Comparison of ENCODE assay signal across 21 mouse cellular contexts in genomic region chr11:69362021-69362420, GRCm38 (mm10). TPM values are rescaled to one million over a fixed set of nuclear protein-coding genes. Genes with fewer than 3 reads are reported as not detected.
A peak's percentile ranks its signal among the peaks of the same experiment; 100 is the strongest.
DNase-seq lines count a peak whose midpoint lies in the region; ATAC-seq and TF ChIP-seq lines count a peak whose summit lies in the region.
"Had no signal": no experiment of that assay in that cellular context is flagged by ENCODE, and none has a peak within 500 bp of the region (broad histone marks: within the 10 kb centered on the region; RNA-seq: fewer than 3 reads in every experiment).

No protein-coding gene starts in this region.

- no peak for ATAC-seq in hindbrain, embryonic 11.5 days (ENCODE audit: low FRiP score)
- ATAC-seq in midbrain, postnatal 0 days (ENCODE audit: low FRiP score) = no peak
- no peak for ATAC-seq in midbrain, embryonic 14.5 days (ENCODE audit: low FRiP score, low TSS enrichment)
- no peak for ATAC-seq in embryonic facial prominence, embryonic 14.5 days (ENCODE audit: low read depth)
- ATAC-seq: intestine, embryonic 16.5 days had no signal

- 79% methylated on average over 7 of the region's 7 CpGs for WGBS in hindbrain, embryonic 10.5 days
- WGBS in hindbrain, embryonic 11.5 days = 65% methylated on average over 7 of the region's 7 CpGs
- 72% methylated on average over 7 of the region's 7 CpGs for WGBS in midbrain, postnatal 0 days
- 73% methylated on average over 7 of the region's 7 CpGs for WGBS in midbrain, embryonic 14.5 days
- 37% methylated on average over 7 of the region's 7 CpGs for WGBS in embryonic facial prominence, embryonic 14.5 days

- H3K9ac ChIP-seq in hindbrain, embryonic 11.5 days (ENCODE audit: low read depth, low read length) = no peak overlapping the region
- H3K9ac ChIP-seq in midbrain, postnatal 0 days (replicated peaks; ENCODE audit: low read length, poor library complexity, severe bottlenecking) = 0 out of 2 replicates have a peak overlapping the region, but pooled peaks have one; percentile 13
- no peak overlapping the region for H3K9ac ChIP-seq in midbrain, embryonic 14.5 days (replicated peaks; ENCODE audit: low read length)
- no peak overlapping the region for H3K9ac ChIP-seq in embryonic facial prominence, embryonic 14.5 days (ENCODE audit: low read depth, low read length)
- H3K9ac ChIP-seq: hindbrain, embryonic 15.5 days; limb, embryonic 15.5 days; liver, embryonic 14.5 days; lung, embryonic 15.5 days had no signal

- no peaks in the 10 kb centered on the region for H3K9me3 ChIP-seq in hindbrain, embryonic 10.5 days
- H3K9me3 ChIP-seq in hindbrain, embryonic 11.5 days (ENCODE audit: control insufficient read depth, low read length) = no peaks in the 10 kb centered on the region
- H3K9me3 ChIP-seq in midbrain, postnatal 0 days (ENCODE audit: low read length) = no peaks in the 10 kb centered on the region
- H3K9me3 ChIP-seq in midbrain, embryonic 14.5 days (ENCODE audit: control insufficient read depth, low read length) = no peaks in the 10 kb centered on the region
- no peaks in the 10 kb centered on the region for H3K9me3 ChIP-seq in embryonic facial prominence, embryonic 14.5 days (ENCODE audit: control insufficient read depth, low read length)
- H3K9me3 ChIP-seq: hindbrain, embryonic 15.5 days; limb, embryonic 15.5 days; lung, embryonic 15.5 days had no signal

- peak overlapping the region; percentile 17; the same call in 1 of the 2 replicates for H3K27ac ChIP-seq in hindbrain, embryonic 10.5 days
- H3K27ac ChIP-seq in hindbrain, embryonic 11.5 days (ENCODE audit: low read depth, low read length) = no peak overlapping the region
- no peak overlapping the region for H3K27ac ChIP-seq in midbrain, postnatal 0 days (ENCODE audit: low read depth, low read length)
- H3K27ac ChIP-seq in midbrain, embryonic 14.5 days (replicated peaks; ENCODE audit: low read depth, low read length) = no peak overlapping the region
- H3K27ac ChIP-seq in embryonic facial prominence, embryonic 14.5 days (replicated peaks; ENCODE audit: low read depth, low read length) = no peak overlapping the region
- H3K27ac ChIP-seq: hindbrain, embryonic 15.5 days; limb, embryonic 15.5 days; liver, embryonic 14.5 days had no signal

- DNase-seq in hindbrain, embryonic 10.5 days (ENCODE audit: low spot score) = no peak
- no peak for DNase-seq in hindbrain, embryonic 11.5 days (ENCODE audit: low spot score)
- DNase-seq in midbrain, postnatal 0 days (ENCODE audit: low spot score) = no peak
- DNase-seq in midbrain, embryonic 14.5 days = no peak
- peak; percentile 64 for DNase-seq in brain, embryonic 14.5 days (ENCODE audit: low read depth)
- peak; percentile 59 for DNase-seq in embryonic facial prominence, embryonic 14.5 days (ENCODE audit: low spot score)
- DNase-seq in heart, postnatal 25 days (ENCODE audit: low spot score) = no peak
- DNase-seq: adrenal gland, adult 8-10 months; B cell, adult 2 months; cerebellum, adult 18-20 months; cerebellum, postnatal 36 days; gastrocnemius, postnatal 14 days; heart, adult 11 months; lung, postnatal 4 days had no signal

- no peaks in the 10 kb centered on the region for H3K27me3 ChIP-seq in hindbrain, embryonic 10.5 days (ENCODE audit: insufficient read depth, poor library complexity, severe bottlenecking)
- no peaks in the 10 kb centered on the region for H3K27me3 ChIP-seq in hindbrain, embryonic 11.5 days (ENCODE audit: control insufficient read depth, insufficient read depth, low read length)
- no peaks in the 10 kb centered on the region for H3K27me3 ChIP-seq in midbrain, postnatal 0 days (ENCODE audit: insufficient read depth, low read length)
- no peaks in the 10 kb centered on the region for H3K27me3 ChIP-seq in midbrain, embryonic 14.5 days (ENCODE audit: control insufficient read depth, insufficient read depth, low read length)
- no peaks in the 10 kb centered on the region for H3K27me3 ChIP-seq in embryonic facial prominence, embryonic 14.5 days (replicated peaks; ENCODE audit: control insufficient read depth, insufficient read depth, low read length)
- H3K27me3 ChIP-seq: hindbrain, embryonic 15.5 days; limb, embryonic 15.5 days; lung, embryonic 15.5 days had no signal

- intact Hi-C loops in heart, postnatal 25 days (cut with DNase I) = no loop called here

- no peak overlapping the region for H3K4me2 ChIP-seq in hindbrain, embryonic 11.5 days (replicated peaks; ENCODE audit: low read depth, low read length)
- no peak overlapping the region for H3K4me2 ChIP-seq in midbrain, postnatal 0 days (ENCODE audit: low read depth, low read length, poor library complexity, severe bottlenecking)
- no peak overlapping the region for H3K4me2 ChIP-seq in midbrain, embryonic 14.5 days (ENCODE audit: low read length)
- no peak overlapping the region for H3K4me2 ChIP-seq in embryonic facial prominence, embryonic 14.5 days (ENCODE audit: low read depth, low read length)
- H3K4me2 ChIP-seq: heart, embryonic 11.5 days; hindbrain, embryonic 15.5 days; limb, embryonic 15.5 days; lung, embryonic 15.5 days had no signal

- TF ChIP-seq POLR2A in brain, embryonic 14.5 days (IDR thresholded peaks at IDR 0.05; ENCODE audit: borderline replicate concordance, extremely low read depth, insufficient read depth, insufficient read length, poor library complexity, severe bottlenecking) = no peak

- TF ChIP-seq CTCF in midbrain, postnatal 0 days (IDR thresholded peaks at IDR 0.05) = no peak
- TF ChIP-seq CTCF in brain, embryonic 14.5 days (IDR thresholded peaks at IDR 0.05; ENCODE audit: borderline replicate concordance, extremely low read depth, insufficient read depth, insufficient read length) = no peak

- peaks cover 74% of the 10 kb centered on the region for H3K36me3 ChIP-seq in hindbrain, embryonic 10.5 days
- peaks cover 10% of the 10 kb centered on the region; the same call in 1 of the 2 replicates for H3K36me3 ChIP-seq in hindbrain, embryonic 11.5 days (ENCODE audit: control insufficient read depth, insufficient read depth, low read length)
- peaks cover 67% of the 10 kb centered on the region for H3K36me3 ChIP-seq in midbrain, postnatal 0 days (ENCODE audit: insufficient read depth, low read length)
- peaks cover 73% of the 10 kb centered on the region for H3K36me3 ChIP-seq in midbrain, embryonic 14.5 days (ENCODE audit: control insufficient read depth, insufficient read depth, low read length)
- peaks cover 72% of the 10 kb centered on the region for H3K36me3 ChIP-seq in embryonic facial prominence, embryonic 14.5 days (ENCODE audit: control insufficient read depth, insufficient read depth, low read length)

- H3K4me3 ChIP-seq in hindbrain, embryonic 10.5 days = no peak overlapping the region
- H3K4me3 ChIP-seq in hindbrain, embryonic 11.5 days (ENCODE audit: low read depth, low read length) = no peak overlapping the region
- H3K4me3 ChIP-seq in midbrain, postnatal 0 days (ENCODE audit: low read depth, low read length) = no peak overlapping the region
- no peak overlapping the region for H3K4me3 ChIP-seq in midbrain, embryonic 14.5 days (replicated peaks; ENCODE audit: low read depth, low read length)
- H3K4me3 ChIP-seq in embryonic facial prominence, embryonic 14.5 days (ENCODE audit: low read depth, low read length) = no peak overlapping the region
- H3K4me3 ChIP-seq: hindbrain, embryonic 15.5 days; limb, embryonic 15.5 days; lung, embryonic 15.5 days had no signal

- peaks cover 44% of the 10 kb centered on the region for H3K4me1 ChIP-seq in hindbrain, embryonic 10.5 days (replicated peaks)
- H3K4me1 ChIP-seq in hindbrain, embryonic 11.5 days (replicated peaks; ENCODE audit: control insufficient read depth, insufficient read depth, low read length) = peaks cover 15% of the 10 kb centered on the region
- H3K4me1 ChIP-seq in midbrain, postnatal 0 days (ENCODE audit: insufficient read depth, low read length) = peaks cover 12% of the 10 kb centered on the region
- H3K4me1 ChIP-seq in midbrain, embryonic 14.5 days (ENCODE audit: control insufficient read depth, insufficient read depth, low read length) = peaks cover 23% of the 10 kb centered on the region
- H3K4me1 ChIP-seq in embryonic facial prominence, embryonic 14.5 days (ENCODE audit: control insufficient read depth, insufficient read depth, low read length) = peaks cover 19% of the 10 kb centered on the region

RNA-seq across cellular contexts. Expression of gene Chd3, which starts 7.2 kb away (rescaled TPM):
- polyA plus RNA-seq in hindbrain, embryonic 10.5 days (2016; fragmentation: Nextera tagmentation; extraction: Ambion mirVana) = 45.1 and 46.9 TPM in 2 replicates
- 44.3 and 57.1 TPM in 2 replicates for polyA plus RNA-seq in hindbrain, embryonic 11.5 days (2014; fragmentation: Nextera tagmentation; extraction: Ambion mirVana)
- total RNA-seq in midbrain, postnatal 0 days (2014; rRNA removed) = 284 and 298 TPM in 2 replicates
- polyA plus RNA-seq in midbrain, postnatal 0 days (2015; fragmentation: Nextera tagmentation; extraction: Ambion mirVana) = 51.6 and 58.9 TPM in 2 replicates
- 77.5 and 80.8 TPM in 2 replicates for polyA plus RNA-seq in midbrain, embryonic 14.5 days (2014; fragmentation: Nextera tagmentation; extraction: Ambion mirVana)
- 321 and 358 TPM in 2 replicates for polyA plus RNA-seq in brain, embryonic 14.5 days (2012; rRNA removed)
- polyA plus RNA-seq in embryonic facial prominence, embryonic 14.5 days (2014; fragmentation: Nextera tagmentation; extraction: Ambion mirVana) = 68.9 and 73.3 TPM in 2 replicates
- 10 to 100 TPM; 26.4 to 27.9 TPM for total RNA-seq in heart, postnatal 25 days (2021)

RNA-seq across cellular contexts. Expression of gene Rnf227, which starts 21.8 kb away (rescaled TPM):
- polyA plus RNA-seq in hindbrain, embryonic 10.5 days (2016; fragmentation: Nextera tagmentation; extraction: Ambion mirVana) = 18.0 and 19.9 TPM in 2 replicates
- 28.7 and 34.9 TPM in 2 replicates for polyA plus RNA-seq in hindbrain, embryonic 11.5 days (2014; fragmentation: Nextera tagmentation; extraction: Ambion mirVana)
- 245 and 310 TPM in 2 replicates for total RNA-seq in midbrain, postnatal 0 days (2014; rRNA removed)
- polyA plus RNA-seq in midbrain, postnatal 0 days (2015; fragmentation: Nextera tagmentation; extraction: Ambion mirVana) = 382 and 383 TPM in 2 replicates
- polyA plus RNA-seq in midbrain, embryonic 14.5 days (2014; fragmentation: Nextera tagmentation; extraction: Ambion mirVana) = 222 and 270 TPM in 2 replicates
- 82.8 and 115 TPM in 2 replicates for polyA plus RNA-seq in brain, embryonic 14.5 days (2012; rRNA removed)
- 15.6 and 17.1 TPM in 2 replicates for polyA plus RNA-seq in embryonic facial prominence, embryonic 14.5 days (2014; fragmentation: Nextera tagmentation; extraction: Ambion mirVana)
- total RNA-seq in heart, postnatal 25 days (2021) = under 1 TPM; 0.16 to 0.17 TPM

RNA-seq across cellular contexts. Expression of gene Naa38, which starts 33.3 kb away (rescaled TPM):
- 148 and 159 TPM in 2 replicates for polyA plus RNA-seq in hindbrain, embryonic 10.5 days (2016; fragmentation: Nextera tagmentation; extraction: Ambion mirVana)
- 120 and 124 TPM in 2 replicates for polyA plus RNA-seq in hindbrain, embryonic 11.5 days (2014; fragmentation: Nextera tagmentation; extraction: Ambion mirVana)
- total RNA-seq in midbrain, postnatal 0 days (2014; rRNA removed) = 32.6 and 95.9 TPM in 2 replicates
- 120 and 147 TPM in 2 replicates for polyA plus RNA-seq in midbrain, postnatal 0 days (2015; fragmentation: Nextera tagmentation; extraction: Ambion mirVana)
- polyA plus RNA-seq in midbrain, embryonic 14.5 days (2014; fragmentation: Nextera tagmentation; extraction: Ambion mirVana) = 97.6 and 123 TPM in 2 replicates
- 84.1 and 111 TPM in 2 replicates for polyA plus RNA-seq in brain, embryonic 14.5 days (2012; rRNA removed)
- polyA plus RNA-seq in embryonic facial prominence, embryonic 14.5 days (2014; fragmentation: Nextera tagmentation; extraction: Ambion mirVana) = 160 and 177 TPM in 2 replicates
- 10 to 100 TPM; 97.5 to 99.2 TPM for total RNA-seq in heart, postnatal 25 days (2021)

RNA-seq across cellular contexts. Expression of gene Cyb5d1, which starts 33.4 kb away (rescaled TPM):
- polyA plus RNA-seq in hindbrain, embryonic 10.5 days (2016; fragmentation: Nextera tagmentation; extraction: Ambion mirVana) = 47.2 and 51.7 TPM in 2 replicates
- polyA plus RNA-seq in hindbrain, embryonic 11.5 days (2014; fragmentation: Nextera tagmentation; extraction: Ambion mirVana) = 32.7 and 45.2 TPM in 2 replicates
- total RNA-seq in midbrain, postnatal 0 days (2014; rRNA removed) = 16.5 and 22.6 TPM in 2 replicates
- polyA plus RNA-seq in midbrain, postnatal 0 days (2015; fragmentation: Nextera tagmentation; extraction: Ambion mirVana) = 18.2 and 18.8 TPM in 2 replicates
- polyA plus RNA-seq in midbrain, embryonic 14.5 days (2014; fragmentation: Nextera tagmentation; extraction: Ambion mirVana) = 17.0 and 24.8 TPM in 2 replicates
- polyA plus RNA-seq in brain, embryonic 14.5 days (2012; rRNA removed) = 26.7 and 28.7 TPM in 2 replicates
- 23.8 and 24.2 TPM in 2 replicates for polyA plus RNA-seq in embryonic facial prominence, embryonic 14.5 days (2014; fragmentation: Nextera tagmentation; extraction: Ambion mirVana)
- 10 to 100 TPM; 26.1 to 29.3 TPM for total RNA-seq in heart, postnatal 25 days (2021)

RNA-seq across cellular contexts. Expression of gene Kcnab3, which starts 36.0 kb away (rescaled TPM):
- 1.2 and 2.7 TPM in 2 replicates for polyA plus RNA-seq in hindbrain, embryonic 10.5 days (2016; fragmentation: Nextera tagmentation; extraction: Ambion mirVana)
- 1.4 and 3.0 TPM in 2 replicates for polyA plus RNA-seq in hindbrain, embryonic 11.5 days (2014; fragmentation: Nextera tagmentation; extraction: Ambion mirVana)
- 3.2 and 7.6 TPM in 2 replicates for total RNA-seq in midbrain, postnatal 0 days (2014; rRNA removed)
- 5.4 and 5.6 TPM in 2 replicates for polyA plus RNA-seq in midbrain, postnatal 0 days (2015; fragmentation: Nextera tagmentation; extraction: Ambion mirVana)
- polyA plus RNA-seq in midbrain, embryonic 14.5 days (2014; fragmentation: Nextera tagmentation; extraction: Ambion mirVana) = 4.1 and 4.3 TPM in 2 replicates
- polyA plus RNA-seq in brain, embryonic 14.5 days (2012; rRNA removed) = 7.0 and 8.7 TPM in 2 replicates
- 1.7 and 2.0 TPM in 2 replicates for polyA plus RNA-seq in embryonic facial prominence, embryonic 14.5 days (2014; fragmentation: Nextera tagmentation; extraction: Ambion mirVana)
- total RNA-seq in heart, postnatal 25 days (2021) = under 1 TPM; 0.22 to 0.29 TPM
- total RNA-seq: megakaryocyte-erythroid progenitor cell, adult 5-6 weeks had no signal

Comparison
In these comparisons a context has a peak if more than half of its experiments do, and no peak if none do; other contexts are left out.
1. DNase-seq: peak in brain, embryonic 14.5 days (single experiment) and embryonic facial prominence, embryonic 14.5 days (single experiment); none in hindbrain, embryonic 10.5 days (single experiment), hindbrain, embryonic 11.5 days (single experiment), midbrain, postnatal 0 days (single experiment), midbrain, embryonic 14.5 days (single experiment) and heart, postnatal 25 days (single experiment).